Mouse (Mus musculus): Measurements from ENCODE around the gene Pmis2.

Gene Pmis2

DNA sequence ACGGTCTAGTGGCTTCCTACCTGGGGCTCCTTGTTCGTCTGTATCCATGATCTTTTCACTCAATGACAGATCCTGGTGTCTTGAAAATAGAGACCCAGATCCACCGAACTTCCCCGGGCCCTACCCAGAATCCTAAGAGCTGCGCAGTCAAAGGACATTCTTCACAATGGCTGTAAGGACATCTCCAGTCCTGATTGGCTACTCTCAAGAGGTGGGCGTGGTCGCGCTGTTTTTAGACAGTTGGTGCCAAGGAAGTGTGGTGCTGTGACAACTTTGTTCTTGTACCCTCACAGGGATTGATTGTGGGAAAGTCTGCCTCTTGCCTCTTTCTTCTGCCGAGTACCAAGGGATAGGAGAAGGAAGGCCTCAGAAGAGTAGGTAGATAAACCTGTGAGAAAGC, at the start of gene Pmis2:
TSS of gene Pmis2 (minus strand) at position 126 of the 400 bp plus-strand sequence.
- DNase-seq, result no peak

DNA sequence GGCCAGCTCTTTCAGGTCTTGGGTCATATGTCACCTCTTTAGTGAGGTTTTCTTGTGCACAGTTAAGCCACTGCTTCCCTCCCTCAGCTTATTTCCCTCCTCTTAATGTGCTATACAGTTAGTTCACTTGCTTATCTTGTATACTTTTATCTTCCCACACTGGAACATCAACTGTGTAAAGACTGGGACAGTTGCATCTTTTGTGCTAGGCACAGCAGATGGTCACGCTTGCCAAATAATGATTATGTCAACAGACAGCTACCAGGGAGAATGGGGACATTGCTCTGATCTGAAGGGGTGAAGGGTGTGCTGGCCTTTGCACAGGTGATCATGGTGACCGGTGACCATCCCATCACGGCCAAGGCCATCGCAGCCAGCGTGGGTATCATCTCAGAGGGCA, 48.3 kb upstream of the Pmis2 start:
- DNase-seq, result no peak

DNA sequence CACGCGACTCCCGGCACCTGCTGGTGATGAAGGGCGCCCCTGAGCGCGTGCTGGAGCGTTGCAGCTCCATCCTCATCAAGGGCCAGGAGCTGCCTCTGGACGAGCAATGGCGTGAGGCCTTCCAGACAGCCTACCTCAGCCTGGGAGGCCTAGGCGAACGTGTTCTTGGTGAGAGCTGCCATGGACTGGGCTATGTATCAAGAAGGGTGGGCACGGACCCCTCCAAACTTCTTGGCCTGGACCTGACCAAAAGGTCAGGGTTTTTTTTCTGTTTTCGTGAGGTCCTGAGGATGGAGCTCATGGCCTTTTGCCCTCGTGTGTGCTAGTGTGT, 46.3 kb upstream of the Pmis2 start:
- DNase-seq, result no peak

DNA sequence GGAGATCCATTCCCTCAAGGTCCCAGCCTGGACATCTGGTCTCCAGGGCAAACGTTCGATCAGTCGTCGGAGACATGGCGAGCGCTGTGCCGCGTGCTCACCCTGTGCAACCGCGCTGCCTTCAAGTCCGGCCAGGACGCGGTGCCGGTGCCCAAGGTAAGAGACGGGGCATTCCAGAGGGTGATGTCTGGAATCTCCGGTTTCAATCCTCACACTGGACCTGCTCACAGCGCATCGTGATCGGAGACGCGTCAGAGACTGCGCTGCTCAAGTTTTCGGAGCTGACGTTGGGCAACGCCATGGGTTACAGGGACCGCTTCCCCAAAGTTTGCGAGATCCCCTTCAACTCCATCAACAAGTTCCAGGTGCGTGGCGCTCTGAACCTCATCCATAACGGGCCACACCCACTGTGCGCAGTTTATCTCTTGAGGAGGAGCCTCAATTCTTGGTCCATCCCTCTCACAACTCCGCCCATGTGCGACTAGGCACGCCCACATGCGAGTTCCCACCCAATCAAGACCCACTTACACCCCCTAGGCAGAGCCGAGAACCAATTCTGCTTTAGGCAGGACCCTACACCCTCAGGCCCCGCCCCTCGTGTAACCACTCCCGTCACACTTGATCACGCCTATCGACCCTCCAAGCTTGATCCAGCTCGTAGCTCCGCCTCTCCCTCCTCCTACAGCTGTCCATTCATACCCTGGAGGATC, 45.8 kb upstream of the Pmis2 start:
- peak; percentile 82 for DNase-seq

DNA sequence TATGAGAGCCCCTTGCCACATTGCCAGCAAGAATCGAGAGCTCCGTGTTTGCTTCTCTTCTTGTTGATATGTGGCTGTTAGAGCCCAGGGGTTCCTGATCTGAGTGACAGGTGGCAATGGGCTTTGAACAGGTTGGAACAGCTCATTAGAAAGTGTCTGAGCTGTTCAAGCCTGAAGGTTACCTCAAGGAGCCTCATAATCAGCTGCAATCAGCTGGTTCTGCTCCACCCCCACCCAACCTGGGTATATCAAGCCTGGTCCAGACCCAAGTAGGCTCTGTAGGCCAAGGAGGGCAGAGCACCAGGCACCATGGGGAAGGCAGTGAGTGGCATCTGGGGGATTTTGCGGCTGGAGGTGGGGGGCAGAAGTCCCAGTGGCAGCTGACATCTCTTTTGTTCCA, 40.5 kb upstream of the Pmis2 start, which contains the start of gene Atp4a:
TSS of gene Atp4a (plus strand) at position 268 of the 400 bp plus-strand sequence.
- DNase-seq, result no peak

- DNase-seq, result no peak
Observed at GRCm38 (mm10) chr7:30707441-30707840, 36.0 kb upstream of the Pmis2 start.

GRCm38 (mm10) chr7:30706214-30706882, 34.9 kb upstream of the Pmis2 start:
- no peak for DNase-seq

DNA sequence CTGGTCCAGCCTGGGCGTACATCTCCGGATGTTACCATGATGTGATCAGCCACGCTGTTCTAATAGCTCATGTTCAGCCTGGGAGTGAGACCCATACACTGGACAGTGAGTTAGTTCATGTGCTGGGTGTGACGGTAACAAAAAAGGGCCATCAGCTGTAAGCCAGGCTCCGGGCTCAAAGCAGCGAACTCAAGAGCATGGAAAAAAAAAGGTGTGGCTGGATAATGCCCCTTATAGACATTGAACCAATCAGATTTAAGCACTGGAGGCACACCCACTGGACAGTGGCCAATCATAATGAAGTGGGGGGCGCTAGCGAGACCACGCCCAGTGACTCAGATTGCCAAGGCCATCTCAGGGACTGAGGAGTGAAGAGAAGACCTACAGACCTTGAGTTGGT, 27.2 kb upstream of the Pmis2 start, which contains the start of gene 2200002J24Rik:
TSS of gene 2200002J24Rik (plus strand) at position 338 of the 400 bp plus-strand sequence.
- DNase-seq, result peak; percentile 27

DNA sequence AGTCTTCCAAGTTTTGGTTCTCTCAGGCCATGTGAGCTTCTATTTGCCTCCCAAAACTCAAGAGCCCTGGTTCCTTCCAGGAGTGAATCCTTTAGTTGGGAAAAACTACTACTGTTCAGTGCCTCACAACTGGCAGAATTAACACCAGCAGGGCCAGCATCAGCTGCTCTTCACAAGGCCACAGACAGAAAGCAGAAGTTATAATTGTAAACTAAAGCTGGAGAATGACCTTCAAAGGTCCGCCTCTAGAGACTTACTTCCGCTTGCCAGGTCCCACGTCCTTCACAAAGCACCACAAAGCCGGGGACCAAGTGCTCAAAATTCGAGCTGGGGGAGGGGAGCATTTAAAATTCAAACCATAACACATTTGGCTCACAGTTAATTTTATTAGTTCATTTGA, 26.7 kb upstream of the Pmis2 start:
- no peak for DNase-seq

DNA sequence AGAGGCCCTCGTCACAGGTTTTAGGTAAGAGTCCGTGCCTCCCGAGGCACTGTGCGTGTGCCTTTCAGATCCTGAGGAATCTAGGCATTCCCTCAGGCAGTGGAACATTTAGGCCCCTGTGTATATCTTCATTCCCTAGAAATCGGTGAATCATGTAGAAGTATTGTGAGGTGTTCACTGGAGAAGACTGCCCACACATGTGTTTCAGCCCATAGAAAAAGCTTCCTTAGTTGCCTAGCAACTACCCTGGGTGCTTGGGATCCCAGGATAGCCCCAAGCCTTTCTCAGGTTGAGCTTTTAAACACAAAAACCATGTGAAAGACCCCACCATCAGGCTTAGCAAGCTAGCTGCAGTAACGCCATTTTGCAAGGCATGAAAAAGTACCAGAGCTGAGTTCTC, 16.9 kb upstream of the Pmis2 start:
- DNase-seq, result no peak

- no peak for DNase-seq
Observed at GRCm38 (mm10) chr7:30683425-30683824, 12.0 kb upstream of the Pmis2 start.

DNA sequence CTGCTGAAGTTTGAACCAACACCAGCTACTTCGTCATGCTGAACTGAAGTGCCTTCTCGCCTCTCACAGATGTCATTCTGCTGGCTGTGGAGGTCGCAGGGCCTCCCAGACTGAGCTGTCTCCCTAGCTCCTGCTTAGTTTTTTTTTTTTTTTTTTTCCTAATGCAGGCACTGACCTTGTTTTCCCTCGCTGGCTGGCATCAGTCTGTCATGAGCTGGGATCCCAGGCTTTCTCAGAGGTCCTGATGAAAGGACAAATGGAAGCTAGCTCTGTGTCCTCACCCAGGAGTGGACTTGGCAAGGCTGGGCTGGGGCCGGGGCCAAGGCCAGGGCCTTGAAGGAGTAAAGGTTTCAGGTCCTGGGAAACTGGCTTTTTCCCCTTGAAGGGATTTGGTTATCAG, 10.5 kb upstream of the Pmis2 start:
- no peak for DNase-seq

- DNase-seq, result no peak
Observed at GRCm38 (mm10) chr7:30678263-30678975, 7.0 kb upstream of the Pmis2 start.

- DNase-seq, result no peak
Observed at GRCm38 (mm10) chr7:30669229-30669628, 2.2 kb downstream of the Pmis2 start.

DNA sequence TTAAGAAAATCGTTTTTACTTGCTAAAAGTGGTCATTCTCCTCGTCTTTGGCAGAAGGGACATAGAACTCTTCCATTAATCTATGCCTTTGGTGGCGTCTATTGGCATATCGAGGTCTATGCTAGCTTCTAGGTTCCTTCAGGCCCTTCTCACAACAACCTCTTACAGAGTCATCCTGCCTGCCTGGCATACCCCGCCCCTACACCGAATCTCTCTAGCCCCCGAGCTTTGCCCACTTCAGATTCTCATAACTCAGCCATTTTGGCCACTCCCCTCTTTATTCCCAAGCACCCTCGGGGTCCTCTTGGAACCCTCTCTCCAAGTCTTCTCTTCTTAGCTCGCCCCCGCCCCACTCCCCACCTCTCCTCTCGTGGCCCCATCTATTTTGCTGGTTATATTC, 6.1 kb downstream of the Pmis2 start:
- DNase-seq, result peak; percentile 28

DNA sequence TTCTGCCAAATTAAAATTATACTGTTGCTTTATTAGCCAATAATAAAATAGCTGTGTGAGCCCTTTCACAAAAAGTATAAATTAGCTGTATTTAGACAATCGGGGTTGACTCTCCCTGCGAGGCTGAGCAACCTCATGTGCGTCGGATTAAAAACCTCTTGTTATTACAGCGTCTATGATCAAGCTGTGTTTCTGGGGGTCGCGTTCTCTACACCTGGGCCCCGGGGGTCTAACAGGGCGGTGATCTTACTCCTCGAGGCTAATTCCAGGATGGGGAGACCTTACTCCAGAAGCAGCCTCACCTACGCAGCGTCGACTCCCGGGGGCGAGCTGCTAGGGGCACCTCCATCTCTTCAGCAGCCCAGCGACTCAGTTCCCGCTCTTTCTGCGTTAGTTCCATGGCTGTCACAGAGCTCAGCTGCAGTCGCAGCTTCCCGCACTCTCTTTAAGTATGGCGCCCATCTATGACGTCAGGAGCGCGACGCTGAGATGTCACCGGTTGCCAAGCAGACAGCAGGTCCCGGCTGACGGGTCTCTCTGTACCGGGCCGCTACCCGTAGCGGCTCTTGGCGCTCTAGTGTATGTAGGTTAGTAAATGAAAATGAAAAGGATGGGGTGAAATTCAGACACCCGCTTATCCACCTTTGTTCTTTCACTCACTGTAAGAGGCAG, 6.7 kb downstream of the Pmis2 start, which contains the start of gene Haus5:
TSS of gene Haus5 (minus strand) at position 466 of the 672 bp plus-strand sequence.
- peak; percentile 94 for DNase-seq

DNA sequence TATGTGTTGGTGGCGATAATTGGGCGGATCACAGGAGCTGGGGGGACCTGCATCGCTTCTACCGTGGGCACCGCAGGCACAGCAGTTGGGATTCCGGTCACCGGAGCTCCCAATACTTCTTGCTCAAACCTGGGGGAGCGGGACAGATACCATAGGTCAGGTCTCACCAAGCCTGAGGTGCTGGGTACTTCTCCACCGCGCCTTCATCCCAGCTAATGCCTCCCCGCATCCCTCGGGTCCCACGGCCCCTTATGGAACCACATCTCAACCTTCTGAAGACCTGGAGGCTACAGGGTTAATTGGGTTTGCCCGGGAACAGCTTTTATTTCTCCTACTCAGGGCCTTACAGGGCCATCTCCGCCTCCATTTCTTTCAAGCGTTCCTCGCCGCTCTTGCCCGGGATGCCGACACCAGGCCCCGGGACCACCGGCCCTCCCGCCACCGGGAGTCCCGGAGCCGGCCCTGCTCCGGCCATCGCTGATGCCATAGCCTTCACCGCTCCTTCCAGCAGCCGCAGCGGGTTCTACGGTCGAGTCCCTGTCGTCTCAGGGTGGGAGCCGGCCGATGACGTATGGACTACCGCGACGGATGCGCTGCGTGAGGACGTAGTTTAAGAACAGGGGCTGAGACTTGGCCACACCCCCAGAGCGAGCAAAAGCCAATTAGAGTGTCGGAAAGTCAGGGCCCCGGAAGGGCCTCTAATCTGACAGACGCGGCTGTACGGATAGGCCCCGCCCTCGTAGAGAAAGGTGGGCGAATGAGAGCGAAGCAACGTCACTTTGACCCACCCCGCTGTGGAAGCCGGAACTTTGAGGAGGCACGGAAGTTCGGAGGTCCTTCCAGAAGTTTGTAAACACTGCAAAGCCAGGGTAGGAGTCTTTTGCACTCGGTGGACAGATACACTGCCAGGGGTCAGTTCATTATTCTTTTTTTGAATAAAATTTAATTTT, 21.5 kb downstream of the Pmis2 start, which contains the start of gene Rbm42:
TSS of gene Rbm42 (minus strand) at position 727 of the 950 bp plus-strand sequence.
- DNase-seq, result peak; percentile 97

GRCm38 (mm10) chr7:30639083-30639482, 32.3 kb downstream of the Pmis2 start:
- DNase-seq, result no peak

DNA sequence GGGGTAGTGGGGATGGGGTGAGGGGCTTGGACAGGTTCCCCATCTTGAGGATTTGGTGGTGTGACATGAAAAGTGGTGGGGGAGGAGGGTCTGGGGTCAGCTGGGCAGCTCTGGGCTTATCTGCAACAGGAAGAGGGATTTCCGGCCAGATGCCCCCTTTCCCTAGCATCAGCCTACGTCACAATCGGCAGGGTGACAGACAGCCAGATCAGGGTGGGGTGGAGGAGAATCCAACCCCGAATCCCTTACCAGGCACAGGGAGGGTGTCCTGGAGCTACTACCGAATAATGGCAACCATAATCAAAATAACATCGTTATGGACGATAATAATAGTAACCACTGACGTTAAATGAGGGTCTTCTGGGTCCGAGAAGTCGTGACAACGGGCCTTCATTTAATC, 35.0 kb downstream of the Pmis2 start:
- no peak for DNase-seq

DNA sequence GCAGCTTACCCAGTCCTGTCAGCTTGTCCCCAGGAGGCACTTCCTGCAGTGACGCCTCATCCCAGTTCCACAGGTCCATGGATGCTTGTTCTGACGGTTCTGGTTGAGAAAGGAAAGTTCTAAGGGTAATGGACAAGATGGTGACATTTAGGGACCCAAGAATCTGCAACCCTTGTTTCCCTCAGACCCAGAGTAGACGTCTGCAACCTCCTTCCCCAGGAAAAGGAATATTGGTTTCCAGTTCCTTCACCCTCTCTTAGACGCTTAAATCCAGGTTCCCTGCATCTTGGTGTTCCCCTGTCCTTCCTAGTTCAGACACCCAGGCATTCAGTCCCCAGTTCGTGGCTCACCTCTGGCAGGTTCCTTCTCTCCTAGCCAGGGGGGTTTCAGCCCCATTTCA, 35.7 kb downstream of the Pmis2 start, which contains the start of gene Etv2:
TSS of gene Etv2 (minus strand) at position 101 of the 400 bp plus-strand sequence.
- no peak for DNase-seq

GRCm38 (mm10) chr7:30634621-30635020, 36.8 kb downstream of the Pmis2 start:
- DNase-seq, result peak; percentile 87

All from thymus, postnatal 4 days (tissue).